Mouse (Mus musculus) CH12.LX (cell line): Measurements from ENCODE around the gene Sh2d6. TPM values are rescaled to one million over a fixed set of nuclear protein-coding genes. Genes with fewer than 3 reads are reported as not detected.
A peak's percentile ranks its signal among the peaks of the same experiment; 100 is the strongest.

Source experiments
- DNase-seq: peaks from one replicate; pipeline ENCODE4 v3.0.0-alpha.2; 2013; ENCODE audit errors: extremely low read depth
- H3K27ac ChIP-seq: 2 replicates; pipeline ENCODE4 v1.5.1; 2012; ENCODE audit warnings: low read depth, mild to moderate bottlenecking, control low read depth, moderate library complexity; ENCODE audit not compliant: insufficient read depth
- H3K27me3 ChIP-seq: replicated peaks from 2 replicates; pipeline ENCODE3; 2012; ENCODE audit warnings: inconsistent platforms
- H3K36me3 ChIP-seq, 2 experiments: replicated peaks in 1 of 2; 2 replicates each; pipeline versions ENCODE3 to v1.6.1; 2012; ENCODE audit warnings: inconsistent platforms in 1 of 2, low read length in 1 of 2, mild to moderate bottlenecking in 1 of 2, mixed read lengths in 1 of 2, moderate library complexity in 1 of 2; ENCODE audit not compliant: control insufficient read depth in 1 of 2, insufficient read depth in 1 of 2
- H3K4me1 ChIP-seq, 2 experiments: 2 replicates each; pipeline ENCODE4 v1.6.1; 2012; ENCODE audit warnings: inconsistent platforms in 1 of 2, moderate library complexity in 1 of 2; ENCODE audit not compliant: insufficient read depth in 2 of 2, control insufficient read depth in 1 of 2
- H3K4me2 ChIP-seq: 2 replicates; pipeline ENCODE4 v1.6.1; 2012; ENCODE audit warnings: low read depth, mild to moderate bottlenecking, control low read depth; ENCODE audit not compliant: poor library complexity, insufficient read depth, severe bottlenecking
- H3K4me3 ChIP-seq, 3 experiments: fragments of 150-350 bp in 1 of 3; sonication (generic) in 1 of 3; replicated peaks in 1 of 3; 2 replicates each; pipeline versions ENCODE3 to v1.5.1; 2011 to 2012; ENCODE audit warnings: low read depth in 2 of 3, low read length in 2 of 3, mild to moderate bottlenecking in 2 of 3, moderate library complexity in 2 of 3, control low read depth in 1 of 3, improper control_type of control experiment in 1 of 3, inconsistent platforms in 1 of 3, mixed read lengths in 1 of 3; ENCODE audit not compliant: poor library complexity in 1 of 3
- H3K79me2 ChIP-seq: replicated peaks from 2 replicates; pipeline ENCODE4 v1.6.1; 2012; ENCODE audit warnings: mild to moderate bottlenecking, moderate library complexity; ENCODE audit not compliant: control insufficient read depth, poor library complexity, insufficient read depth, severe bottlenecking; ENCODE audit errors: extremely low read depth
- H3K9ac ChIP-seq: 2 replicates; pipeline ENCODE4 v1.6.1; 2012; ENCODE audit warnings: low read depth, mild to moderate bottlenecking, control low read depth, moderate library complexity; ENCODE audit not compliant: insufficient read depth
- H3K9me3 ChIP-seq: replicated peaks from 2 replicates; pipeline ENCODE3; 2012; ENCODE audit warnings: low read length, inconsistent platforms, mixed read lengths
- BHLHE40 ChIP-seq: IDR thresholded peaks from 2 replicates; pipeline ENCODE4 v1.6.1; 2011; ENCODE audit warnings: mild to moderate bottlenecking, low read depth, low read length, improper control_type of control experiment
- CHD1 ChIP-seq: IDR thresholded peaks from 2 replicates; pipeline ENCODE4 v1.6.1; 2012; ENCODE audit warnings: low read depth, low read length, improper control_type of control experiment, inconsistent platforms
- CHD2 ChIP-seq: IDR thresholded peaks from 2 replicates; pipeline ENCODE4 v1.6.1; 2011; ENCODE audit warnings: low read length, improper control_type of control experiment
- E2F4 ChIP-seq: IDR thresholded peaks from 2 replicates; pipeline ENCODE4 v1.6.1; 2011; ENCODE audit warnings: low read depth, low read length, improper control_type of control experiment; ENCODE audit not compliant: insufficient replicate concordance
- ELF1 ChIP-seq: IDR thresholded peaks from 2 replicates; pipeline ENCODE4 v1.6.1; 2014; ENCODE audit warnings: low read depth, mild to moderate bottlenecking, inconsistent platforms, low read length, improper control_type of control experiment
- EP300 ChIP-seq: IDR thresholded peaks from 2 replicates; pipeline ENCODE4 v1.6.1; 2011; ENCODE audit warnings: low read length, improper control_type of control experiment
- ETS1 ChIP-seq: conservative IDR thresholded peaks from 2 replicates; pipeline ENCODE4 v1.6.1; 2012; ENCODE audit warnings: low read depth, mild to moderate bottlenecking, inconsistent platforms, low read length, improper control_type of control experiment, moderate library complexity
- GABPA ChIP-seq: IDR thresholded peaks from 2 replicates; pipeline ENCODE4 v1.6.1; 2012; ENCODE audit warnings: low read depth, low read length, improper control_type of control experiment, inconsistent platforms; ENCODE audit not compliant: insufficient replicate concordance
- HCFC1 ChIP-seq: IDR thresholded peaks from 2 replicates; pipeline ENCODE4 v1.6.1; 2012; ENCODE audit warnings: low read depth, mild to moderate bottlenecking, inconsistent platforms, low read length, improper control_type of control experiment
- IRF4 ChIP-seq: IDR thresholded peaks from 2 replicates; pipeline ENCODE4 v1.6.1; 2014; ENCODE audit warnings: low read depth, mild to moderate bottlenecking, inconsistent platforms, low read length, improper control_type of control experiment
- JUND ChIP-seq: conservative IDR thresholded peaks from 2 replicates; pipeline ENCODE4 v1.6.1; 2011; ENCODE audit warnings: low read depth, low read length, improper control_type of control experiment
- KAT2A ChIP-seq: IDR thresholded peaks from 2 replicates; pipeline ENCODE4 v1.6.1; 2012; ENCODE audit warnings: low read length, improper control_type of control experiment, inconsistent platforms; ENCODE audit not compliant: insufficient replicate concordance
- MAFK ChIP-seq: IDR thresholded peaks from 2 replicates; pipeline ENCODE4 v1.6.1; 2011; ENCODE audit warnings: low read length, improper control_type of control experiment; ENCODE audit not compliant: insufficient replicate concordance
- MAX ChIP-seq: IDR thresholded peaks from 2 replicates; pipeline ENCODE4 v1.6.1; 2011; ENCODE audit warnings: low read length, improper control_type of control experiment
- MAZ ChIP-seq: IDR thresholded peaks from 2 replicates; pipeline ENCODE4 v1.6.1; 2012; ENCODE audit warnings: low read depth, mild to moderate bottlenecking, inconsistent platforms, low read length, improper control_type of control experiment, moderate library complexity
- MXI1 ChIP-seq: IDR thresholded peaks from 2 replicates; pipeline ENCODE4 v1.6.1; 2011; ENCODE audit warnings: mild to moderate bottlenecking, low read depth, low read length, improper control_type of control experiment
- MYC ChIP-seq: IDR thresholded peaks from 2 replicates; pipeline ENCODE4 v1.6.1; 2011; ENCODE audit warnings: low read depth, mild to moderate bottlenecking, improper control_type of control experiment, low read length
- NELFE ChIP-seq: IDR thresholded peaks from 2 replicates; pipeline ENCODE4 v1.6.1; 2011; ENCODE audit warnings: low read depth, low read length, improper control_type of control experiment
- NRF1 ChIP-seq: IDR thresholded peaks from 2 replicates; pipeline ENCODE4 v1.6.1; 2014; ENCODE audit warnings: low read depth, mild to moderate bottlenecking, inconsistent platforms, low read length, improper control_type of control experiment, moderate library complexity
- PAX5 ChIP-seq: IDR thresholded peaks from 2 replicates; pipeline ENCODE4 v1.6.1; 2012; ENCODE audit warnings: low read length, inconsistent platforms, mixed read lengths
- POLR2A ChIP-seq: IDR thresholded peaks from 2 replicates; pipeline ENCODE4 v1.6.1; 2011; ENCODE audit warnings: low read depth, mild to moderate bottlenecking, improper control_type of control experiment, low read length
- RAD21 ChIP-seq: IDR thresholded peaks from 2 replicates; pipeline ENCODE4 v1.6.1; 2011; ENCODE audit warnings: low read depth, mild to moderate bottlenecking, low read length, improper control_type of control experiment, moderate library complexity
- RCOR1 ChIP-seq: conservative IDR thresholded peaks from 2 replicates; pipeline ENCODE4 v1.6.1; 2012; ENCODE audit warnings: low read depth, mild to moderate bottlenecking, inconsistent platforms, low read length, improper control_type of control experiment
- SIN3A ChIP-seq: IDR thresholded peaks from 2 replicates; pipeline ENCODE4 v1.6.1; 2012; ENCODE audit warnings: low read length, improper control_type of control experiment, inconsistent platforms
- SMC3 ChIP-seq: IDR thresholded peaks from 2 replicates; pipeline ENCODE4 v1.6.1; 2011; ENCODE audit warnings: low read depth, low read length, improper control_type of control experiment
- TBP ChIP-seq: conservative IDR thresholded peaks from 2 replicates; pipeline ENCODE4 v1.6.1; 2011; ENCODE audit warnings: low read depth, low read length, improper control_type of control experiment
- TCF12 ChIP-seq: IDR thresholded peaks from 2 replicates; pipeline ENCODE4 v1.6.1; 2014; ENCODE audit warnings: low read depth, mild to moderate bottlenecking, inconsistent platforms, low read length, improper control_type of control experiment
- UBTF ChIP-seq: IDR thresholded peaks from 2 replicates; pipeline ENCODE4 v1.6.1; 2012; ENCODE audit warnings: low read depth, mild to moderate bottlenecking, inconsistent platforms, low read length, improper control_type of control experiment, moderate library complexity
- USF1 ChIP-seq: IDR thresholded peaks from 2 replicates; pipeline ENCODE4 v1.6.1; 2014; ENCODE audit warnings: low read depth, mild to moderate bottlenecking, inconsistent platforms, low read length, improper control_type of control experiment
- USF2 ChIP-seq: conservative IDR thresholded peaks from 2 replicates; pipeline ENCODE4 v1.6.1; 2011; ENCODE audit warnings: low read depth, low read length, improper control_type of control experiment
- ZC3H11A ChIP-seq: IDR thresholded peaks from 2 replicates; pipeline ENCODE4 v1.6.1; 2012; ENCODE audit warnings: low read depth, mild to moderate bottlenecking, inconsistent platforms, low read length, improper control_type of control experiment
- ZKSCAN1 ChIP-seq: IDR thresholded peaks from 2 replicates; pipeline ENCODE4 v1.6.1; 2012; ENCODE audit warnings: low read depth, inconsistent platforms, low read length, improper control_type of control experiment, borderline replicate concordance
- ZMIZ1 ChIP-seq: IDR thresholded peaks from 2 replicates; pipeline ENCODE4 v1.6.1; 2012; ENCODE audit warnings: low read depth, mild to moderate bottlenecking, inconsistent platforms, low read length, improper control_type of control experiment
- ZNF384 ChIP-seq: IDR thresholded peaks from 2 replicates; pipeline ENCODE4 v1.6.1; 2012; ENCODE audit warnings: low read depth, low read length, improper control_type of control experiment, inconsistent platforms
- dilution Hi-C: fragments of 300-500 bp; cut with MboI; formaldehyde crosslinking; loops from 2 replicates; pipeline ENCODE4 v1.14.3; 2020; ENCODE audit warnings: low sequenced_read_pairs; ENCODE audit not compliant: extremely low pct_unique_long_range_greater_than_20kb, extremely low pct_ligation_motif_present
- in situ Hi-C: fragments of 300-500 bp; cut with MboI; formaldehyde crosslinking; loops from 3 replicates; pipeline ENCODE4 v1.14.3; 2019; ENCODE audit warnings: low sequenced_read_pairs, low pct_ligation_motif_present, low pct_unique_long_range_greater_than_20kb, mixed read lengths
- polyA plus RNA-seq: library from polyadenylated mRNA; unstranded; fragments of >175 nt; gene quantifications from 2 replicates; pipeline ENCODE4 v1.2.1, GENCODE M21; 2012; ENCODE audit warnings: low read depth; ENCODE audit not compliant: insufficient read length
- total RNA-seq, 2 experiments: library from RNA; depleted of rRNA; stranded (reverse); fragments of 300-350 nt in 1 of 2; fragments of >200 nt in 1 of 2; gene quantifications; 2 replicates each; pipeline ENCODE4 v1.2.3; 2012 to 2014

Sh2d6 gene
- total and polyA plus RNA-seq, 3 experiments, result 0.78 to 4.9 (median 1.7) TPM

DNA sequence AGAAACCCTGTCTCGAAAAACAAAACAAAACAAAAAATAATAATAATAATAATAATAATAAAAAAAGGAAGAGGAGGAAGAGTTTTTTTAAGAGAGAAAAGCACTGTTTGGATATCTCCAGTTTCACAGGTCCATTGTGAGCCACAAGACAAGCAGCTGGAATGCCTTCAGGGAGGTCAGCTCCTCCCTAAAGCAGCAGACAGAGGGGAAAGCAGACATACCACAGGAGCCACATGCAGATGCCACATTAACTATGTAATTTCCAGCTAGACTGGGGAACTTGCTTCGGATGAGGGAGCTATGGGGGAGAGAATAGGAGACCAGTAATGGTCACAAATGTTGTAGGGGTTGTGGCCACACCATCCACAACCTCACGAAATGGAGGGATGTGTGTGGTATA, 34.2 kb downstream of the Sh2d6 start:
- H3K27ac ChIP-seq, result no peak overlapping the region
- H3K4me3 ChIP-seq, result no peak overlapping the region
- H3K27me3 ChIP-seq, result no peaks in the 10 kb centered on the region
- no peaks in the 10 kb centered on the region for H3K79me2 ChIP-seq
- dilution Hi-C loops, result no loop called here
- H3K4me2 ChIP-seq, result no peak overlapping the region
- H3K36me3 ChIP-seq, result no peaks in the 10 kb centered on the region
- H3K9me3 ChIP-seq, result no peaks in the 10 kb centered on the region
- H3K9ac ChIP-seq, result no peak overlapping the region
- TF ChIP-seq MAZ (no peak), GABPA (no peak), MYC (no peak)
- in situ Hi-C loops, result no loop called here
- no peak for DNase-seq
- H3K4me1 ChIP-seq, result peaks cover 2 to 18% of the 10 kb centered on the region in 2 experiments; a peak in 2 of 4 replicates

DNA sequence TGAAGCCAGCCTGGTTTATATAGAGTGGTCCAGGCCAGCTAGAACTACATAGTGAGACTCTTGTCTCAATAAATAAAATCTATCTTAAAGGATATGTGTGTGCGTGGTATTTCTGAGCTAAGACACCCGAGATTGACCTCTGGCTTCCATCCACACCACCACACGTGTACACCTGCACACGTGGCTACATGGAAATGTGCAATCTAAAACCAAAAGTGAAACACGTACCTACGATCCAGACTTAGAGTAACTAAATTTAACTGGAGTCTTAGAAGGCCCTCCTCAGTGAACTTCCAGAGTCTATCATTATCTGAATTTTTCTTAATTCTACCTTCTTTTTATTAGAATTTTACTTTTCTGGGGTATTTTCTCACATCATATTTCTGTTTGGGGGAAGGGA, 35.2 kb downstream of the Sh2d6 start:
- H3K9me3 ChIP-seq, result no peaks in the 10 kb centered on the region
- peaks cover 2 to 23% of the 10 kb centered on the region in 2 experiments; a peak in 2 of 4 replicates for H3K4me1 ChIP-seq
- in situ Hi-C loops, result no loop called here
- no peak overlapping the region for H3K4me3 ChIP-seq
- H3K27me3 ChIP-seq, result no peaks in the 10 kb centered on the region
- H3K27ac ChIP-seq, result no peak overlapping the region
- H3K79me2 ChIP-seq, result no peaks in the 10 kb centered on the region
- dilution Hi-C loops, result no loop called here
- H3K36me3 ChIP-seq, result no peaks in the 10 kb centered on the region
- peak overlapping the region; percentile 62 for H3K4me2 ChIP-seq
- H3K9ac ChIP-seq, result 0 out of 2 replicates have a peak overlapping the region, but pooled peaks have one; percentile 18
- peak; percentile 25 for DNase-seq
- no peak for TF ChIP-seq ZKSCAN1
- TF ChIP-seq HCFC1, result no peak
- peak; percentile 51; the same call in 1 of the 2 replicates for TF ChIP-seq TCF12
- TF ChIP-seq RCOR1, result no peak
- no peak for TF ChIP-seq POLR2A
- no peak for TF ChIP-seq MAFK
- TF ChIP-seq MAX, result peak; percentile 91
- no peak for TF ChIP-seq ELF1
- no peak; the same call in 1 of the 2 replicates for TF ChIP-seq USF1
- TF ChIP-seq KAT2A, result no peak
- no peak for TF ChIP-seq SMC3
- TF ChIP-seq NELFE, result no peak
- no peak for TF ChIP-seq MAZ
- TF ChIP-seq EP300, result no peak
- no peak for TF ChIP-seq CHD1
- no peak for TF ChIP-seq USF2
- no peak for TF ChIP-seq E2F4
- no peak for TF ChIP-seq ZC3H11A
- no peak for TF ChIP-seq CHD2
- TF ChIP-seq UBTF, result no peak
- peak; percentile 41; the same call in 1 of the 2 replicates for TF ChIP-seq IRF4
- TF ChIP-seq SIN3A, result no peak
- TF ChIP-seq ETS1, result peak; percentile 58
- TF ChIP-seq PAX5, result no peak
- TF ChIP-seq ZMIZ1, result no peak
- TF ChIP-seq BHLHE40, result peak; percentile 94
- peak; percentile 66 for TF ChIP-seq MXI1
- peak; percentile 93 for TF ChIP-seq MYC
- TF ChIP-seq JUND, result no peak
- no peak for TF ChIP-seq ZNF384
- no peak for TF ChIP-seq NRF1
- TF ChIP-seq RAD21, result no peak
- TF ChIP-seq TBP, result no peak
